Mouse (Mus musculus): ENCODE data around the gene Stpg3. TPM values are rescaled to one million over a fixed set of nuclear protein-coding genes. Genes with fewer than 3 reads are reported as not detected.

Gene Stpg3
- total and polyA plus RNA-seq, 2 experiments from 2014 or later = not detected

DNA sequence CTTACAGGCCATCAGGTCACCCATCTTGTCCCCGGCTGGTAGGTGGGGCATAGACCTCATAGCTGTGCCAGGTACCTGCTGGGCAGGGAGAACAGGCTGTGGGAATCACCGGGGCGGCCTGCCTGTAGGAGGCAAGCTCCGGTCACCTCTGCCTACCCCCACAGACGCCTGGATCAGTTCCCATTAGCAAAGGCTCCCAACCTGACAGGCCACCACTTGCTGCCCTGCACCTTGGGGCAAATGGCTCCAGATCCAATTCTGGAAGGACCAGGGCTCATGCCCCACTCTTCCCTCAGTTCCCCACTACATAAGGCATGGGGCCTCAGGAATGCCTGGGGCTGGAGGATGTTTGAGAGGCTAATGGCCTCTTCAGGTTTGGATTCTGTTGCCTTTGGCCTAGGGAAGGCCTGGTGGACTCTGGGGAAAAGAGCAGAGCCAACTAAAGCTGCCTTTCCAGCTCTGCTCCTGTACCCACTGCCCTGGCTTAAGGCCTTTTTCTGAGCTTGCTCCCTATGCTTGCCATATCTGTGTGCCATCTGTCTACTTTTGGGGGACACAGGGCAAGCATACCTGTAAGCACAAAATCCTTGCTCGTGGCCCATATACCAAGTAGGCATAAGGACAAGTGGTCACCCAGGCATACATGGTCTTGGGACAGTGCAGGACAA lies 43.2 kb downstream of the Stpg3 start:
- Histone ChIP-seq H3K27me3 (ENCODE audit: insufficient read depth, low read length) (no peaks in the 10 kb centered on the region), H3K9me3 (ENCODE audit: low read length) (no peaks in the 10 kb centered on the region), H3K4me2 (ENCODE audit: low read depth, low read length) (no peak overlapping the region), H3K36me3 (ENCODE audit: insufficient read depth, low read length) (no peaks in the 10 kb centered on the region), H3K4me3 (ENCODE audit: low read length) (no peak overlapping the region), H3K9ac (replicated peaks; ENCODE audit: low read length) (no peak overlapping the region), H3K27ac (no peak overlapping the region), H3K4me1 (ENCODE audit: insufficient read depth, low read length) (peaks cover 11% of the 10 kb centered on the region)
- DNase-seq (ENCODE audit: low spot score) (no peak), ATAC-seq (no peak)
- WGBS = 79% methylated on average over 6 of the region's 6 CpGs
- TF ChIP-seq CTCF (IDR thresholded peaks at IDR 0.05; ENCODE audit: low read depth) = no peak

GRCm38 (mm10) chr2:25170326-25171100 lies 43.9 kb downstream of the Stpg3 start:
- no peak overlapping the region for H3K4me3 ChIP-seq (ENCODE audit: low read length)
- H3K9me3 ChIP-seq (ENCODE audit: low read length) = no peaks in the 10 kb centered on the region
- no peak overlapping the region for H3K4me2 ChIP-seq (ENCODE audit: low read depth, low read length)
- ATAC-seq (no peak), DNase-seq (ENCODE audit: low spot score) (no peak)
- no peak for TF ChIP-seq CTCF (IDR thresholded peaks at IDR 0.05; ENCODE audit: low read depth)
- no peak overlapping the region for H3K9ac ChIP-seq (replicated peaks; ENCODE audit: low read length)
- H3K27me3 ChIP-seq (ENCODE audit: insufficient read depth, low read length) = no peaks in the 10 kb centered on the region
- WGBS = 61% methylated on average over 10 of the region's 10 CpGs
- no peaks in the 10 kb centered on the region for H3K36me3 ChIP-seq (ENCODE audit: insufficient read depth, low read length)
- peaks cover 11% of the 10 kb centered on the region for H3K4me1 ChIP-seq (ENCODE audit: insufficient read depth, low read length)
- no peak overlapping the region for H3K27ac ChIP-seq

- 17% methylated on average over 5 of the region's 5 CpGs for WGBS
- Histone ChIP-seq H3K27me3 (ENCODE audit: insufficient read depth, low read length) (no peaks in the 10 kb centered on the region), H3K4me1 (ENCODE audit: insufficient read depth, low read length) (peaks cover 11% of the 10 kb centered on the region), H3K4me2 (ENCODE audit: low read depth, low read length) (no peak overlapping the region), H3K4me3 (ENCODE audit: low read length) (no peak overlapping the region), H3K9ac (replicated peaks; ENCODE audit: low read length) (no peak overlapping the region), H3K9me3 (ENCODE audit: low read length) (no peaks in the 10 kb centered on the region), H3K27ac (no peak overlapping the region), H3K36me3 (ENCODE audit: insufficient read depth, low read length) (no peaks in the 10 kb centered on the region)
- no peak for TF ChIP-seq CTCF (IDR thresholded peaks at IDR 0.05; ENCODE audit: low read depth)
- no peak for ATAC-seq
- no peak for DNase-seq (ENCODE audit: low spot score)
These were observed 44.7 kb downstream of the Stpg3 start for GRCm38 (mm10) chr2:25169778-25170177.

DNA sequence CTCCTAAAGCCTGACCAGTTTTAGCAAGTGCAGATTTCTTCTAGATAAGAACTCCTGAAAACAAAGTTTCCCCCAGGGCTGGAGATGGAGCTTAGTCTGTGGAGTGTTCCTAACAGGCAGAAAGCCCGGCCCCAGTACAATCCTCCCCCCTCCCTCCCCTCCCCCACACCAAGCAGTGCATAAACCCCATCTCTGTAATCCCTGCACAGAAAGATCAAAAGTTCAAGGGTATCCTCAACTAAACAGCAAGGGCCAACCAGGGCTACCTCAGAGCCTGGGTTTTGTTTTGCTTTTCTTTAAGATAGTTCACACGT lies 45.8 kb downstream of the Stpg3 start:
- Histone ChIP-seq H3K4me2 (ENCODE audit: low read depth, low read length) (peak overlapping the region; percentile 78), H3K27ac (peak overlapping the region; percentile 65), H3K27me3 (ENCODE audit: insufficient read depth, low read length) (no peaks in the 10 kb centered on the region), H3K9me3 (ENCODE audit: low read length) (no peaks in the 10 kb centered on the region), H3K36me3 (ENCODE audit: insufficient read depth, low read length) (no peaks in the 10 kb centered on the region), H3K9ac (replicated peaks; ENCODE audit: low read length) (0 out of 2 replicates have a peak overlapping the region, but pooled peaks have one; percentile 64), H3K4me1 (ENCODE audit: insufficient read depth, low read length) (peaks cover 17% of the 10 kb centered on the region), H3K4me3 (ENCODE audit: low read length) (peak overlapping the region; percentile 44; the same call in 1 of the 2 replicates)
- ATAC-seq (no peak), DNase-seq (ENCODE audit: low spot score) (no peak)
- 16% methylated on average over 2 of the region's 2 CpGs for WGBS
- TF ChIP-seq CTCF (IDR thresholded peaks at IDR 0.05; ENCODE audit: low read depth) = no peak

DNA sequence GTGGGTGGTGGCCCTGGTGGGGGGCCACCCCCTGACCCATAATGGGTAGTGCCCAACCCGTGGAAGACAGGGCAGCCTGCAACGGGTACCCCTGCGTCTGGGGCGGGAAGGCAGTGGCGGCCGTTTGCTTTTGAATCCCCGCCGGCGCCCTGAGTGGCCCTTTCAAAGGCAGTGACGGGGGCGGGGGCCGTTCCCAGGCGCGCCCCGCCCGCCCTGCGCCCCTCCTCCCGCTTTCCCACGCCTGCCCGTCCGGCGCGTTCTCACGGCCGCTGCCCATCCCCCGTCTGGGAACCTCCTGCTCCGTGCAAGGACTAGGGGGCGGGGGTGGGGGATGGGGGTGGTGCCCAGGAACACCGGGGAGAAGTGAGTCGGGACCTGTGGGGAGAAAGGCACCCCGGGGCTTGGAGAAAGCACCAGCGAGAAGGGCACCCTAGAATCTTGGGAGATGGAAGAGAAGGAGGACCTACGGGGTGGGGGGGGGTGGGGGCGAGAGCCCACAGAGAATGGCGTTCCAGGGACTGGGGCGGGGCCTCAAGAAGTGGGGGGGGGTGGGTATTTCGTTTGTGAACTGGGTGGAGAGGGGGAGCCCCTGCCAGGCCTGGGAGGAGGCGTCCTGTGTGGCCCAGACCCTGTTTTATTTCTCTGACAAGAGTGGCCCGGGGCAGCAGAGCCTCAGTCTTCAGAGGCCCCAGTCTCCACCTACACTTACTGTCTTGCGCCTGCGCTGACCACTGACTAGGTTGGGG lies 46.3 kb downstream of the Stpg3 start:
- Histone ChIP-seq H3K36me3 (ENCODE audit: insufficient read depth, low read length) (no peaks in the 10 kb centered on the region), H3K4me1 (ENCODE audit: insufficient read depth, low read length) (peaks cover 20% of the 10 kb centered on the region), H3K4me2 (ENCODE audit: low read depth, low read length) (peak overlapping the region; percentile 78), H3K9ac (replicated peaks; ENCODE audit: low read length) (peak overlapping the region; percentile 64), H3K4me3 (ENCODE audit: low read length) (peak overlapping the region; percentile 44), H3K9me3 (ENCODE audit: low read length) (no peaks in the 10 kb centered on the region), H3K27me3 (ENCODE audit: insufficient read depth, low read length) (no peaks in the 10 kb centered on the region), H3K27ac (peak overlapping the region; percentile 65)
- ATAC-seq (peak; percentile 81), DNase-seq (ENCODE audit: low spot score) (peak; percentile 84)
- under 1% methylated on average over 28 of the region's 41 CpGs for WGBS
- TF ChIP-seq CTCF (IDR thresholded peaks at IDR 0.05; ENCODE audit: low read depth) = no peak

GRCm38 (mm10) chr2:25167481-25167880 lies 47.0 kb downstream of the Stpg3 start:
- Histone ChIP-seq H3K27me3 (ENCODE audit: insufficient read depth, low read length) (no peaks in the 10 kb centered on the region), H3K36me3 (ENCODE audit: insufficient read depth, low read length) (no peaks in the 10 kb centered on the region), H3K27ac (peak overlapping the region; percentile 65; the same call in 1 of the 2 replicates), H3K9me3 (ENCODE audit: low read length) (no peaks in the 10 kb centered on the region), H3K9ac (replicated peaks; ENCODE audit: low read length) (peak overlapping the region; percentile 64), H3K4me3 (ENCODE audit: low read length) (peak overlapping the region; percentile 44), H3K4me1 (ENCODE audit: insufficient read depth, low read length) (peaks cover 20% of the 10 kb centered on the region), H3K4me2 (ENCODE audit: low read depth, low read length) (peak overlapping the region; percentile 78)
- TF ChIP-seq CTCF (IDR thresholded peaks at IDR 0.05; ENCODE audit: low read depth) = peak; percentile 29
- WGBS = 14% methylated on average over 4 of the region's 4 CpGs
- ATAC-seq (peak; percentile 66), DNase-seq (ENCODE audit: low spot score) (peak; percentile 40)

Other genes starting within 250 kb of the Stpg3 start
Only the 30 nearest of the 32 such genes appear.
- gene Mrpl41, start 239.5 kb downstream of the Stpg3 start, total RNA-seq (2014; rRNA removed) = 52.0 and 52.7 TPM in 2 replicates
- gene Mrpl41, start 239.5 kb downstream of the Stpg3 start, polyA plus RNA-seq (2015; fragmentation: Nextera tagmentation; extraction: Ambion mirVana) = 197 and 201 TPM in 2 replicates
- 6.7 and 7.6 TPM in 2 replicates for gene Pnpla7, start 238.6 kb downstream of the Stpg3 start, total RNA-seq (2014; rRNA removed)
- gene Pnpla7, start 238.6 kb downstream of the Stpg3 start, polyA plus RNA-seq (2015; fragmentation: Nextera tagmentation; extraction: Ambion mirVana) = 4.1 and 4.8 TPM in 2 replicates
- 254 and 279 TPM in 2 replicates for gene Nsmf, start 160.3 kb downstream of the Stpg3 start, total RNA-seq (2014; rRNA removed)
- 152 and 159 TPM in 2 replicates for gene Nsmf, start 160.3 kb downstream of the Stpg3 start, polyA plus RNA-seq (2015; fragmentation: Nextera tagmentation; extraction: Ambion mirVana)
- gene Entpd8, start 134.3 kb downstream of the Stpg3 start, total RNA-seq (2014; rRNA removed) = not detected in 2 replicates
- gene Entpd8, start 134.3 kb downstream of the Stpg3 start, polyA plus RNA-seq (2015; fragmentation: Nextera tagmentation; extraction: Ambion mirVana) = not detected in 2 replicates
- gene Noxa1, start 119.5 kb downstream of the Stpg3 start, total RNA-seq (2014; rRNA removed) = not detected in 2 replicates
- gene Noxa1, start 119.5 kb downstream of the Stpg3 start, polyA plus RNA-seq (2015; fragmentation: Nextera tagmentation; extraction: Ambion mirVana) = not detected in 2 replicates
- 50.8 and 58.0 TPM in 2 replicates for gene Nrarp, start 33.9 kb downstream of the Stpg3 start, total RNA-seq (2014; rRNA removed)
- 14.2 and 14.7 TPM in 2 replicates for gene Nrarp, start 33.9 kb downstream of the Stpg3 start, polyA plus RNA-seq (2015; fragmentation: Nextera tagmentation; extraction: Ambion mirVana)
- gene Tor4a, start 17.8 kb downstream of the Stpg3 start, total RNA-seq (2014; rRNA removed) = 4.0 and 4.7 TPM in 2 replicates
- gene Tor4a, start 17.8 kb downstream of the Stpg3 start, polyA plus RNA-seq (2015; fragmentation: Nextera tagmentation; extraction: Ambion mirVana) = 1.2 and 1.9 TPM in 2 replicates
- gene Nelfb, start 3.1 kb downstream of the Stpg3 start, total RNA-seq (2014; rRNA removed) = 90.3 and 117 TPM in 2 replicates
- 82.0 and 82.8 TPM in 2 replicates for gene Nelfb, start 3.1 kb downstream of the Stpg3 start, polyA plus RNA-seq (2015; fragmentation: Nextera tagmentation; extraction: Ambion mirVana)
- not detected in 2 replicates for gene Fam166a, start 4.1 kb upstream of the Stpg3 start, total RNA-seq (2014; rRNA removed)
- 0.42 TPM in 1 of 2 replicates, not detected in the other for gene Fam166a, start 4.1 kb upstream of the Stpg3 start, polyA plus RNA-seq (2015; fragmentation: Nextera tagmentation; extraction: Ambion mirVana)
- 827 and 864 TPM in 2 replicates for gene Tubb4b, start 10.1 kb upstream of the Stpg3 start, total RNA-seq (2014; rRNA removed)
- gene Tubb4b, start 10.1 kb upstream of the Stpg3 start, polyA plus RNA-seq (2015; fragmentation: Nextera tagmentation; extraction: Ambion mirVana) = 531 and 568 TPM in 2 replicates
- gene Slc34a3, start 19.7 kb upstream of the Stpg3 start, total RNA-seq (2014; rRNA removed) = not detected in 2 replicates
- not detected in 2 replicates for gene Slc34a3, start 19.7 kb upstream of the Stpg3 start, polyA plus RNA-seq (2015; fragmentation: Nextera tagmentation; extraction: Ambion mirVana)
- not detected in 2 replicates for gene Rnf224, start 22.1 kb upstream of the Stpg3 start, total RNA-seq (2014; rRNA removed)
- gene Rnf224, start 22.1 kb upstream of the Stpg3 start, polyA plus RNA-seq (2015; fragmentation: Nextera tagmentation; extraction: Ambion mirVana) = not detected in 2 replicates
- gene Rnf208, start 27.6 kb upstream of the Stpg3 start, total RNA-seq (2014; rRNA removed) = 156 and 170 TPM in 2 replicates
- 197 and 219 TPM in 2 replicates for gene Rnf208, start 27.6 kb upstream of the Stpg3 start, polyA plus RNA-seq (2015; fragmentation: Nextera tagmentation; extraction: Ambion mirVana)
- 0.47 TPM in 1 of 2 replicates, not detected in the other for gene Cysrt1, start 27.8 kb upstream of the Stpg3 start, total RNA-seq (2014; rRNA removed)
- gene Cysrt1, start 27.8 kb upstream of the Stpg3 start, polyA plus RNA-seq (2015; fragmentation: Nextera tagmentation; extraction: Ambion mirVana) = 0.24 and 0.44 TPM in 2 replicates
- 8.7 and 9.7 TPM in 2 replicates for gene AL732309.1, start 32.2 kb upstream of the Stpg3 start, total RNA-seq (2014; rRNA removed)
- 2.3 and 2.6 TPM in 2 replicates for gene AL732309.1, start 32.2 kb upstream of the Stpg3 start, polyA plus RNA-seq (2015; fragmentation: Nextera tagmentation; extraction: Ambion mirVana)
- 56.2 and 57.9 TPM in 2 replicates for gene Tmem203, start 40.8 kb upstream of the Stpg3 start, total RNA-seq (2014; rRNA removed)
- gene Tmem203, start 40.8 kb upstream of the Stpg3 start, polyA plus RNA-seq (2015; fragmentation: Nextera tagmentation; extraction: Ambion mirVana) = 26.7 and 29.7 TPM in 2 replicates
- 39.1 and 45.6 TPM in 2 replicates for gene Tprn, start 48.0 kb upstream of the Stpg3 start, total RNA-seq (2014; rRNA removed)
- 30.0 and 31.1 TPM in 2 replicates for gene Tprn, start 48.0 kb upstream of the Stpg3 start, polyA plus RNA-seq (2015; fragmentation: Nextera tagmentation; extraction: Ambion mirVana)
- 84.5 and 120 TPM in 2 replicates for gene Ssna1, start 57.8 kb upstream of the Stpg3 start, total RNA-seq (2014; rRNA removed)
- 159 and 165 TPM in 2 replicates for gene Ssna1, start 57.8 kb upstream of the Stpg3 start, polyA plus RNA-seq (2015; fragmentation: Nextera tagmentation; extraction: Ambion mirVana)
- 26.1 and 46.7 TPM in 2 replicates for gene Anapc2, start 57.8 kb upstream of the Stpg3 start, total RNA-seq (2014; rRNA removed)
- gene Anapc2, start 57.8 kb upstream of the Stpg3 start, polyA plus RNA-seq (2015; fragmentation: Nextera tagmentation; extraction: Ambion mirVana) = 101 and 105 TPM in 2 replicates
- gene Tmem210, start 73.5 kb upstream of the Stpg3 start, total RNA-seq (2014; rRNA removed) = not detected in 2 replicates
- not detected in 2 replicates for gene Tmem210, start 73.5 kb upstream of the Stpg3 start, polyA plus RNA-seq (2015; fragmentation: Nextera tagmentation; extraction: Ambion mirVana)
- gene Lrrc26, start 75.3 kb upstream of the Stpg3 start, total RNA-seq (2014; rRNA removed) = 1.0 TPM in 1 of 2 replicates, not detected in the other
- 0.20 and 0.44 TPM in 2 replicates for gene Lrrc26, start 75.3 kb upstream of the Stpg3 start, polyA plus RNA-seq (2015; fragmentation: Nextera tagmentation; extraction: Ambion mirVana)
- gene Grin1, start 104.5 kb upstream of the Stpg3 start, total RNA-seq (2014; rRNA removed) = 146 and 156 TPM in 2 replicates
- gene Grin1, start 104.5 kb upstream of the Stpg3 start, polyA plus RNA-seq (2015; fragmentation: Nextera tagmentation; extraction: Ambion mirVana) = 69.5 and 75.7 TPM in 2 replicates
- 52.6 and 67.9 TPM in 2 replicates for gene Man1b1, start 117.7 kb upstream of the Stpg3 start, total RNA-seq (2014; rRNA removed)
- 46.7 and 49.7 TPM in 2 replicates for gene Man1b1, start 117.7 kb upstream of the Stpg3 start, polyA plus RNA-seq (2015; fragmentation: Nextera tagmentation; extraction: Ambion mirVana)
- 19.0 and 30.0 TPM in 2 replicates for gene Dpp7, start 141.7 kb upstream of the Stpg3 start, total RNA-seq (2014; rRNA removed)
- 24.7 and 27.8 TPM in 2 replicates for gene Dpp7, start 141.7 kb upstream of the Stpg3 start, polyA plus RNA-seq (2015; fragmentation: Nextera tagmentation; extraction: Ambion mirVana)
- gene Uap1l1, start 151.0 kb upstream of the Stpg3 start, total RNA-seq (2014; rRNA removed) = 5.8 and 7.5 TPM in 2 replicates
- 15.6 and 18.5 TPM in 2 replicates for gene Uap1l1, start 151.0 kb upstream of the Stpg3 start, polyA plus RNA-seq (2015; fragmentation: Nextera tagmentation; extraction: Ambion mirVana)
- gene Sapcd2, start 157.7 kb upstream of the Stpg3 start, total RNA-seq (2014; rRNA removed) = 38.1 and 40.2 TPM in 2 replicates
- 20.2 and 22.0 TPM in 2 replicates for gene Sapcd2, start 157.7 kb upstream of the Stpg3 start, polyA plus RNA-seq (2015; fragmentation: Nextera tagmentation; extraction: Ambion mirVana)
- 8.4 and 12.9 TPM in 2 replicates for gene Entpd2, start 181.2 kb upstream of the Stpg3 start, total RNA-seq (2014; rRNA removed)
- 10.8 and 12.3 TPM in 2 replicates for gene Entpd2, start 181.2 kb upstream of the Stpg3 start, polyA plus RNA-seq (2015; fragmentation: Nextera tagmentation; extraction: Ambion mirVana)
- gene Npdc1, start 184.7 kb upstream of the Stpg3 start, total RNA-seq (2014; rRNA removed) = 249 and 289 TPM in 2 replicates
- 416 and 422 TPM in 2 replicates for gene Npdc1, start 184.7 kb upstream of the Stpg3 start, polyA plus RNA-seq (2015; fragmentation: Nextera tagmentation; extraction: Ambion mirVana)
- gene Fut7, start 208.6 kb upstream of the Stpg3 start, total RNA-seq (2014; rRNA removed) = 1.0 TPM in 1 of 2 replicates, not detected in the other
- gene Fut7, start 208.6 kb upstream of the Stpg3 start, polyA plus RNA-seq (2015; fragmentation: Nextera tagmentation; extraction: Ambion mirVana) = 0.18 and 0.20 TPM in 2 replicates
- gene Abca2, start 214.1 kb upstream of the Stpg3 start, total RNA-seq (2014; rRNA removed) = 84.6 and 94.9 TPM in 2 replicates
- 10.7 and 12.5 TPM in 2 replicates for gene Abca2, start 214.1 kb upstream of the Stpg3 start, polyA plus RNA-seq (2015; fragmentation: Nextera tagmentation; extraction: Ambion mirVana)